Mouse (Mus musculus) hindbrain, embryonic 12.5 days (tissue): ENCODE data around the gene Exosc1. TPM values are rescaled to one million over a fixed set of nuclear protein-coding genes. Genes with fewer than 3 reads are reported as not detected.

Source experiments
- ATAC-seq: fragments of 200-750 bp; cut with Nextera tagmentation; 2 replicates; pipeline ENCODE4 v1.8.0; 2017; ENCODE audit warnings: moderate TSS enrichment; ENCODE audit not compliant: low FRiP score
- H3K27ac ChIP-seq: fragments of 300-500 bp; sonication (generic); 2 replicates; pipeline ENCODE4 v1.5.1; 2016; ENCODE audit warnings: mild to moderate bottlenecking
- H3K27me3 ChIP-seq: fragments of 300-500 bp; sonication (generic); 2 replicates; pipeline ENCODE4 v1.6.1; 2016; ENCODE audit warnings: mild to moderate bottlenecking
- H3K36me3 ChIP-seq: fragments of 300-500 bp; sonication (generic); 2 replicates; pipeline ENCODE4 v1.6.1; 2016; ENCODE audit warnings: mild to moderate bottlenecking
- H3K4me1 ChIP-seq: fragments of 300-500 bp; sonication (generic); 2 replicates; pipeline ENCODE4 v1.6.1; 2016
- H3K4me2 ChIP-seq: fragments of 300-500 bp; sonication (generic); replicated peaks from 2 replicates; pipeline ENCODE4 v1.6.1; 2016; ENCODE audit warnings: mild to moderate bottlenecking
- H3K4me3 ChIP-seq: fragments of 300-500 bp; sonication (generic); 2 replicates; pipeline ENCODE4 v1.5.1; 2016; ENCODE audit warnings: mild to moderate bottlenecking
- H3K9ac ChIP-seq: fragments of 300-500 bp; sonication (generic); 2 replicates; pipeline ENCODE4 v1.6.1; 2016; ENCODE audit warnings: mild to moderate bottlenecking, moderate library complexity
- H3K9me3 ChIP-seq: fragments of 300-500 bp; sonication (generic); replicated peaks from 2 replicates; pipeline ENCODE4 v1.6.1; 2016; ENCODE audit warnings: mild to moderate bottlenecking
- WGBS: fragments of 180-500 bp; shearing (Covaris S2); methylation state at CpG from one replicate; pipeline ENCODE4 v1.1.7; 2016; 5-methylcytosine and 5-hydroxymethylcytosine counted together
- polyA plus RNA-seq: library from polyadenylated mRNA; unstranded; fragments of >200 nt; fragmentation: Nextera tagmentation; extraction: Ambion mirVana; gene quantifications from 2 replicates; pipeline ENCODE4 v1.2.1, GENCODE M21; 2016

The Exosc1 gene
- polyA plus RNA-seq, 1 experiment from 2014 or later = 64.4 TPM

GRCm38 (mm10) chr19:41895460-41896318, 37.5 kb downstream of the Exosc1 start, which contains the start of gene Rrp12:
Gene Rrp12, minus strand, starts transcription at chr19:41896173.
- no peak within 1 kb of the TSS for H3K27ac ChIP-seq
- 2% methylated on average over 46 of the region's 46 CpGs for WGBS

GRCm38 (mm10) chr19:41894959-41895358, 38.3 kb downstream of the Exosc1 start:
- 54% methylated on average over 7 of the region's 7 CpGs for WGBS
- ATAC-seq = no peak
- H3K27ac ChIP-seq = no peak overlapping the region
- H3K4me2 ChIP-seq = peak overlapping the region; percentile 88
- peak overlapping the region; percentile 54 for H3K4me3 ChIP-seq
- peaks cover 13% of the 10 kb centered on the region for H3K36me3 ChIP-seq
- no peaks in the 10 kb centered on the region for H3K27me3 ChIP-seq
- peak overlapping the region; percentile 62 for H3K9ac ChIP-seq
- peaks cover 13% of the 10 kb centered on the region for H3K4me1 ChIP-seq
- no peaks in the 10 kb centered on the region for H3K9me3 ChIP-seq

More at GRCm38 (mm10) chr19:41895460-41896318, 37.5 kb downstream of the Exosc1 start, which contains the start of gene Rrp12:
- Histone ChIP-seq H3K4me1 (peaks cover 13% of the 10 kb centered on the region), H3K9ac (peak within 1 kb of the TSS; percentile 62), H3K36me3 (peaks cover 7% of the 10 kb centered on the region; the same call in 1 of the 2 replicates), H3K27me3 (no peaks in the 10 kb centered on the region), H3K4me3 (peak within 1 kb of the TSS; percentile 54), H3K4me2 (peak within 1 kb of the TSS; percentile 88), H3K9me3 (no peaks in the 10 kb centered on the region)
- peak; percentile 88 for ATAC-seq

- H3K4me1 ChIP-seq = no peaks in the 10 kb centered on the region
- H3K36me3 ChIP-seq = peaks cover 70% of the 10 kb centered on the region
- H3K27ac ChIP-seq = no peak overlapping the region
- no peak overlapping the region for H3K4me2 ChIP-seq
- no peak overlapping the region for H3K4me3 ChIP-seq
- no peaks in the 10 kb centered on the region for H3K27me3 ChIP-seq
- ATAC-seq = no peak
- no peak overlapping the region for H3K9ac ChIP-seq
- no peaks in the 10 kb centered on the region for H3K9me3 ChIP-seq
Observed at GRCm38 (mm10) chr19:41888191-41888590, 45.0 kb downstream of the Exosc1 start.

- Histone ChIP-seq H3K36me3 (peaks cover 77% of the 10 kb centered on the region), H3K27me3 (no peaks in the 10 kb centered on the region), H3K4me1 (no peaks in the 10 kb centered on the region), H3K9me3 (no peaks in the 10 kb centered on the region), H3K27ac (no peak overlapping the region), H3K9ac (no peak overlapping the region), H3K4me3 (no peak overlapping the region), H3K4me2 (no peak overlapping the region)
- 93% methylated on average over 9 of the region's 9 CpGs for WGBS
- ATAC-seq = no peak
Observed at GRCm38 (mm10) chr19:41883882-41884281, 49.3 kb downstream of the Exosc1 start.

- no peaks in the 10 kb centered on the region for H3K4me1 ChIP-seq
- ATAC-seq = no peak
- no peaks in the 10 kb centered on the region for H3K9me3 ChIP-seq
- H3K4me2 ChIP-seq = no peak overlapping the region
- H3K9ac ChIP-seq = no peak overlapping the region
- peaks cover 68% of the 10 kb centered on the region for H3K36me3 ChIP-seq
- no peak overlapping the region for H3K27ac ChIP-seq
- WGBS = 100% methylated on average over 4 of the region's 4 CpGs
- no peak overlapping the region for H3K4me3 ChIP-seq
- no peaks in the 10 kb centered on the region for H3K27me3 ChIP-seq
Observed at GRCm38 (mm10) chr19:41881842-41882241, 51.4 kb downstream of the Exosc1 start.

- Histone ChIP-seq H3K9me3 (no peaks in the 10 kb centered on the region), H3K36me3 (peaks cover 70% of the 10 kb centered on the region), H3K27me3 (no peaks in the 10 kb centered on the region), H3K9ac (no peak overlapping the region), H3K27ac (no peak overlapping the region), H3K4me2 (no peak overlapping the region), H3K4me1 (no peaks in the 10 kb centered on the region), H3K4me3 (no peak overlapping the region)
- 93% methylated on average over 14 of the region's 14 CpGs for WGBS
- ATAC-seq = no peak
Observed at GRCm38 (mm10) chr19:41874356-41874755, 58.9 kb downstream of the Exosc1 start.

Other genes with a start within 250 kb of the Exosc1 start
- gene Slit1, start 189.8 kb downstream of the Exosc1 start, polyA plus RNA-seq = 28.9 and 31.9 TPM in 2 replicates
- gene Arhgap19, start 131.4 kb downstream of the Exosc1 start, polyA plus RNA-seq = 22.4 and 23.2 TPM in 2 replicates
- 16.8 and 19.4 TPM in 2 replicates for gene Frat1, start 103.5 kb downstream of the Exosc1 start, polyA plus RNA-seq
- 14.5 and 15.3 TPM in 2 replicates for gene Frat2, start 85.3 kb downstream of the Exosc1 start, polyA plus RNA-seq
- 18.3 and 20.9 TPM in 2 replicates for gene Rrp12, start 37.2 kb downstream of the Exosc1 start, polyA plus RNA-seq
- gene Pgam1, start 21.5 kb downstream of the Exosc1 start, polyA plus RNA-seq = 514 and 546 TPM in 2 replicates
- gene Zdhhc16, start 57 bp upstream of the Exosc1 start, polyA plus RNA-seq = 75.8 and 76.4 TPM in 2 replicates
- 33.1 and 39.0 TPM in 2 replicates for gene Mms19, start 47.7 kb upstream of the Exosc1 start, polyA plus RNA-seq
- gene Ubtd1, start 48.3 kb upstream of the Exosc1 start, polyA plus RNA-seq = 15.9 and 16.2 TPM in 2 replicates
- gene Ankrd2, start 102.6 kb upstream of the Exosc1 start, polyA plus RNA-seq = not detected in 2 replicates
- 1.1 and 1.3 TPM in 2 replicates for gene Hoga1, start 112.2 kb upstream of the Exosc1 start, polyA plus RNA-seq
- not detected in 2 replicates for gene 4933411K16Rik, start 118.8 kb upstream of the Exosc1 start, polyA plus RNA-seq
- 81.4 and 83.5 TPM in 2 replicates for gene Morn4, start 152.9 kb upstream of the Exosc1 start, polyA plus RNA-seq
- gene Pi4k2a, start 157.0 kb upstream of the Exosc1 start, polyA plus RNA-seq = 35.3 and 39.4 TPM in 2 replicates
- 11.8 and 13.5 TPM in 2 replicates for gene Avpi1, start 195.6 kb upstream of the Exosc1 start, polyA plus RNA-seq
- gene Marveld1, start 214.0 kb upstream of the Exosc1 start, polyA plus RNA-seq = 9.7 and 11.6 TPM in 2 replicates
- gene Zfyve27, start 230.5 kb upstream of the Exosc1 start, polyA plus RNA-seq = 53.6 and 55.2 TPM in 2 replicates